Mouse (Mus musculus) NIH3T3 (cell line): ENCODE data around the gene Relt.

Experiments
- DNase-seq: peaks from one replicate; pipeline ENCODE4 v3.0.0-alpha.2; 2012; ENCODE audit warnings: low read depth

The Relt gene

DNA sequence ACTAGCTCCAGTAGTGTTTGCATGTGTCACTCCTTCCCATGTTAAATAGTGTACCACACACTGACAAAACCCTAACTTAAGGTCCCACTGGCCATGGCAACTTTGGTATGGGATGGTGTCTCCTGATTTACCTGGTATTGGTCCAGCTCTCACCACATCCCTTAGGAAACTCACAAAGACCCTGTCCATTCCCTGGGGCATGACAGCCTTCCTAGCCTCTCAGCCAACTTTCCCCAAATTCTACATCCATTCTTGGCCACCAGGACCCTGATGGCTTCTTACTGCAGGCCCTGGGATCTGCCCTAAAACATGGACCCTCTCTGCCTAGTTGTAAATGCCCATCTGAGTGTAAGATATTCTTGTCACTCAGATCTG lies 18.2 kb downstream of the Relt start:
- DNase-seq, result no peak

GRCm38 (mm10) chr7:100844385-100845025 lies 18.7 kb downstream of the Relt start:
- DNase-seq, result no peak

DNA sequence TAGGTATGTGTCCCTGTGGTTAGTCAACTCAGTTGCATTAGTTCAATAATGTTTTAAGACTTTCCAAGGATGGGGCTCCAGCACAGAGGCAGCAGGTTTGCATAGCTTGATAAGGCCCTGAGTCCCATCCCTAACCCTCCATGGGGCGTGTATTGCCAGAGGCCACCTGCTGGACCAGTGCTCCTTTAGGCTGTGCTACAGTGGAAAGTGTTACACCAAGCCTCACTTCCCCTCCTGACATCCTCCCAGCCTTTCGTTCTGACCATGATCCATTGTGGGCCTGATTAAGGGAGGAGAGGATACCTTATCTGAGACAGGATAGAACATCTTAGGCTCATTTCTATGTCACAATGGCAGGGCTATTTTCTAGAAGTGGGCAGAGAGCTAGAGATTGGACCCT lies 19.4 kb downstream of the Relt start:
- no peak for DNase-seq

DNA sequence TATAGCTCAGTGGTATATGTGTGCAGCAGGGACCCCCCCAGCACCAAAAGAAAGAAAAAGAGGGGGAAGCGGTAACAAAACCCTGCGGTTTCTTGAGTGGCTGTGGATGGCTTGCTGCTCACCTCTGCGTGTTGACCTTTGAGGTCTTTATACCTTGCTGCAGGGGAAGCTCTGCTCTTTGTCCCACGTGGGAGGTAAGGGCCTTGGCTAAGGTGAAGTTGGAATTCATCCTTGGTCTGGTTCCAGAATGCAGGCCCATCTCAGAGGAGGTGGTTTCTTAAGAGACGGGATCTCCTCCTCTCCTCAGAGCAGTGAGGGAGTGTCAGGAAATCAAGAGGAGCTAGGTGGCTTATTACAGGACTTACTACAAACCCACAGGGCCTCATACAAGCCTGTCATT lies 21.1 kb downstream of the Relt start:
- no peak for DNase-seq

DNA sequence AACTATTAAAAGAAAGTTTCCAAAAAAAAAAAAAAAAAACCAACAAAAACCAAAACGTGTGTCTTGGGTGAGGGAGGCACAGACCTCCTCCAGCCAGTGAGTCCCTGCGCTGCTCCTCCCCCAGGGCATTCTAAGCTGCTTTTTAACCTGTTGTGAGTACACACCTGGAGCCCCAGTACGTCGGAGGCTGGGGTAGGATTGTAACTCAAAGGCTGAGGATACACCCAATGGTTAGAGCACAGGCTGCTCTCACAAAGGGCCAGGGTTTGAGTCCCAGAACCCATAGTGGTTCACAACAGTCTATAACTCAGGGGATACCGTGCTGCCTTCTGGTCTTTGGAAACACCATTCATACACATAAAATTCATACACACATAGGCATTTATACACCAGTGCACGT lies 21.6 kb downstream of the Relt start:
- no peak for DNase-seq

DNA sequence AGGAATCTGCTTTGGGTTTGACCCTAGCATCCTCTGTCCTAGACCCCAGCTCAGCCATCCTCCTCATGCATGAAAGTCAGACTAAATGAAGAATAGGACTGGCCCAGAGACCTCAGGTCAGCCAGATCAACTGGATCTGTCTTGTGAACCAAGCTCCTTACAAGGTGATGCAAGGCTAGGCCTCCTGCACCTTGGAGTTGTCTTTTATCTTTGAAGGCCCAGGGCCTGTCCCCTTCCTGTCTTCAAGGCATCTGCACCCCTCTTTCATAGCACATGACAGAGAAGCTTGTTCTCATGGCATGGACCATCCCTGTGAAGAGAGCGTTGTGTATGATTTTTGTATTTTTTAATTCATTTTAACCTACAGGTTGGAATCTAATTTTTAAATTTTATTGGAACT lies 22.3 kb downstream of the Relt start:
- DNase-seq, result no peak

DNA sequence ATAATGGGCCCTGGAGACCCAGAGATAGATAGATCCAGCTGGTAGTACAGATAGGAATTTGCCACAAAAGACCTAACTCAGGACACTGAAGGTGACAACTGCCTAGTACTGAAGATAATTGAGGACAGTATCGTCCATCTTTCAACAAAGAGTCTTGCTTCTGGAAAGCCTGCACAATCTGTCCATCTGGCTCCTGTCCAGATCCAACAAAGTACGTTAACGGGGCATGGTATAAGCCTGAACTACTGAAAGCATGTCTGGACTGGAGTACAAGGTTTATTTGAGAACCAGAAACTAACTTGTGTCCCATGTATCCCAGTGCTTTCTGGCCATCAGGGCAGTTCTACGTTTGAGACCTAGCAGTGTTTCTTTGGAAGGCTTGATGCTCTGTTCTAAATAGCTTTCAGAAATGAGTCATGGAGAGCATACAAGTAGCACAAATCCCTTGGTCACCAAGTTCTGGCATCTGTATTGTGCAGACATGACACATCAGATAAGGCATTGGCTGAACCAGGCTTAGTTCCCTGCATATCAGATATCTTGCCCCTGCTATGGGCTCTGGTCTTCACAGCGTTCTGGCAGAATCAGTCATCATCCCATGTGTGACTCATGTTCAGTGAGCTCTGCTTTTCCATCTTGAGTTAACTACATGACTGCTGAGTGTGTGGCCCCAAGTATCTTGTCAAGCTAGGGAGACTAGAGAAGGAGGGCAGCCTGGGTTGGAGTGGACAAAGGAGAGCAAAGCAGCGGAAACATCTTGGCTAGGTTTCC lies 23.4 kb downstream of the Relt start:
- DNase-seq, result peak; percentile 66

DNA sequence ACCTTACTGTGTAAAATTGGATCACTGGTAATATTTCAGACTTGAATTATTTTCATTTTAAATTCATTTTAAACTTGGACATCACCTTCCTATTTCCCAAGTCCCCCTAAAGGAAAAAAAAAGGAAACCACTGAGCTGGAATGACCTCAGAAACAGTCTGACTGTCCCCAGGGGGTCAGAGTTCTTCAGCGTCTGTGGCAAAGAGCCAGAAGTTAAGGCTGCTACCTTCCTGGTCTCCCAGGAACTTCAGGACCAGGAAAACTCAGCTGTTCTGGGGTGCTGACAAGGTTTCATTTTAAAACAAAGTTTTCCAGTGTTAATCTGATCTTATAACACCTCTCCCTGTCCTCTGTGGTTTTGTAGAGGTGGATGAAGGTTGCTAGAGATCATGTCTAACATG lies 25.5 kb downstream of the Relt start:
- no peak for DNase-seq

DNA sequence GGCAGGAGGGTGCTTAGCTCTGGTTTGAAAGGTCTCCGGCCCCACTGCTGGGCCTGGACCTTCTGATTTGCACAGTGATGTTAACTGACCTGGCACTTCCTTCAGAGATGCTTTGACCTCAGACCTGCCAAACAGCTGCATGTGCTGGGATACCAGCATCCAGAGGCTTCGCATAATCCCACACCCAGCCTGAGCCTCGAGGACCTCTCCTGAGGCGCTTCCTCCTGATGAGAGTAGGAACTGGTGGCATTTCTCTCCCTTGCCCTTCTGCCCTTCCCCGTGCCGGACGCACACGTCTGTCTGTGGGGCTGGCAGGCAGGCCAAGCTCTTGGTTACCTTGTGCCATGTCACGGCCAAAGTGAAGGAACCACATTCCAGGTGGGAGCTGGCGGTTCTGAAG lies 26.6 kb downstream of the Relt start:
- DNase-seq, result no peak

- no peak for DNase-seq
These were observed 27.5 kb downstream of the Relt start for GRCm38 (mm10) chr7:100835711-100836110.

GRCm38 (mm10) chr7:100835168-100835567 lies 28.1 kb downstream of the Relt start:
- no peak for DNase-seq

GRCm38 (mm10) chr7:100833859-100834258 lies 29.4 kb downstream of the Relt start:
- no peak for DNase-seq

DNA sequence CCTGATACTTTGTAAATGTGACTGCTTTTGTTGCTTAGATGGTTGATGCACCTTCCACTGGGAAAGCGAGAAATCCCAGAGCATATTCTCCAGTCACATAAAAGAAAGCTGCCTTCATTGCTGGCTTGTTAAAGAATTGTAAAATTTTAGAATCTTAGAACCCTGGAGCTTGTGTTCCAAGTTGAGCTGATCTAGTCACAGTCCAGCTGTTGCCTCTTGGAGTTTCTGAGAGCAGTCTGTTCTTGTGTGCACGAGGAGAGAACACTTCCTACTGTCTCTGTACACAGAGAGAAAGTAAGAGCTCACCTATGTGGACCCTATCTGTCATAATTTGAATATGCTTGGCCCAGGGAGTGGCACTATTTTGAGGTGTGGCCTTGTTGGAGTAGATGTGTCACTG lies 34.7 kb downstream of the Relt start:
- DNase-seq, result no peak

GRCm38 (mm10) chr7:100824661-100825060 lies 38.6 kb downstream of the Relt start:
- DNase-seq, result no peak

- DNase-seq, result peak; percentile 53
These were observed 44.7 kb downstream of the Relt start for GRCm38 (mm10) chr7:100818401-100819064.

GRCm38 (mm10) chr7:100817442-100817760 lies 45.8 kb downstream of the Relt start:
- DNase-seq, result no peak

GRCm38 (mm10) chr7:100816759-100817441 lies 46.3 kb downstream of the Relt start:
- no peak for DNase-seq

- DNase-seq, result no peak
These were observed 47.2 kb downstream of the Relt start for GRCm38 (mm10) chr7:100815900-100816570.

DNA sequence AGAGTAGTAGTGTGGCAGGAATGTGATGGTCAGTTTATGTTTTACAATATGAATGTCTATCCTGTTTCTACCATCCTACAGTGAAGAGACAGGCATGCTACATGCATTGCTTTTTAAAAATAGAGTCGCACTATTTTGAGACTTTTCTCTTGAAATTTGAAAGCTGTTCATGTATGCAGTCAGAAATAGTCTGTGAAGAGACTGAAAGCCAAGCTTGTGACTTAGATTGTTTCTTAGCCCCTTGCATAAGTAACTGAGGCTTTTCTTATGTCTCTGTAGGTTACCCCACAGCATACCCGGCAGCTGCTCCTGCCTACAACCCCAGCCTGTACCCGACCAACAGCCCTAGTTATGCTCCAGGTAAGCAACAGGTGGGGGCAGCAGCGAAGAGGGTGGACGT lies 50.6 kb downstream of the Relt start:
- no peak for DNase-seq

DNA sequence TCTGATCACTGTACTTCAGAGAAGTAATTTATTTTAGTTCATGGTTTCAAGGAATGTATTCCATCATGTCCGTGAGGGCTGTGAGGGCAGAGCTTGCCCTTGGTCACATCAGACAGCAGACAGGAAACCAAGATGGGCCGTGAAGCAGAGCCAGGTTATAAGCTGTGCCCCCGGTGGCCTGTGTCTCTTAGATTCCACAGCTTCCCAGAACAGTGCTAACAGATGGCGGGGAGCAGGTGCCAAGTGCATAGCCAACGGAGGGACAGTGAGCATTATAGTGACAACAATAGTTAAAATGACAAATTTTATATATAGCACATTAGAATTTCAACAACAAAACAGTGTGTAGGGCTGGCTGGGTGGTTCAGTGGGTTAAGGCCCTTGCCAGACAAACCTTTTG lies 51.3 kb downstream of the Relt start:
- no peak for DNase-seq

DNA sequence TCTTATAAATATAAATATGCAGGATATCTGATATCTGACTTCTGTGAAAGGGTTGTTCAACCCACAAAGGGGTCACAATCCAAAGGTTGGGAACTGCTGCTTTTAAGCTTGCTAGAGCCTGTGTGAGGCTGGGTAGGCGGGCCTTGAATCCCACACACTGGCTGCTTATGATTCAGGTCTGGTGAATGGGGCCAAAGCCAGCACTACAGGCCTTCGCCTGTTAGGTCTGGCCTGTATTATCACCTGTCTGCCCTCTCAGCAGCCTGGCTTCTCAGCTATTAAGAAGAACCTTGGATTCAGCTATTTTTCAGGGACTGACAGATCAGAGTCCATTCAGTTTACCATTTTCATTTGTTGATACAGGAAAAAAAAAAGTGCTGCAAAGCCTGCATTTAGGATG lies 57.9 kb downstream of the Relt start:
- peak; percentile 27 for DNase-seq

DNA sequence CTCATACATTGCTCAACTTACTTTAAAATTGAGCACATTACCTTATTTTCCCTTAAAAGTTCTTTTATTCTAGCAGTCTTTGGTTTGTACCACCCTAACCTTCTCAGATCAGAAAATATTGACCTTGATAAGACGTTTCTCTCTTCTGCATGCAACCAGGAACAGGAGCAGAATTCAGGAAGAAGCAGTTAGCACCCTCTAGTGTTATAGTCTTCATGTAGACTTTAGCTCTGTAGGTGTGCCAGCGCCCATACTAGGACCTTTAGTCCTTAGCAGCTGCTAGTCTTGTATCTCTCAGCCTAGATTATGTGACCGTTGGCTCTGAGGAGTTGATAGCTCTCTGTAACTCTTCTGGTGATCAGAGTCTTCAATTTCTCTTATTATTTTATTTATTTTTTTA lies 64.4 kb downstream of the Relt start:
- DNase-seq, result peak; percentile 28
